Mouse (Mus musculus) stomach, postnatal 0 days (tissue): ENCODE data around the gene Cd247.

ENCODE experiments used
- CTCF ChIP-seq: IDR thresholded peaks from 2 replicates; pipeline ENCODE4 v1.5.1; 2016; ENCODE audit warnings: antibody characterized with exemption, low read depth, mild to moderate bottlenecking, moderate library complexity
- EP300 ChIP-seq: optimal IDR thresholded peaks from 2 replicates; pipeline ENCODE3; 2016; ENCODE audit warnings: antibody characterized with exemption

DNA sequence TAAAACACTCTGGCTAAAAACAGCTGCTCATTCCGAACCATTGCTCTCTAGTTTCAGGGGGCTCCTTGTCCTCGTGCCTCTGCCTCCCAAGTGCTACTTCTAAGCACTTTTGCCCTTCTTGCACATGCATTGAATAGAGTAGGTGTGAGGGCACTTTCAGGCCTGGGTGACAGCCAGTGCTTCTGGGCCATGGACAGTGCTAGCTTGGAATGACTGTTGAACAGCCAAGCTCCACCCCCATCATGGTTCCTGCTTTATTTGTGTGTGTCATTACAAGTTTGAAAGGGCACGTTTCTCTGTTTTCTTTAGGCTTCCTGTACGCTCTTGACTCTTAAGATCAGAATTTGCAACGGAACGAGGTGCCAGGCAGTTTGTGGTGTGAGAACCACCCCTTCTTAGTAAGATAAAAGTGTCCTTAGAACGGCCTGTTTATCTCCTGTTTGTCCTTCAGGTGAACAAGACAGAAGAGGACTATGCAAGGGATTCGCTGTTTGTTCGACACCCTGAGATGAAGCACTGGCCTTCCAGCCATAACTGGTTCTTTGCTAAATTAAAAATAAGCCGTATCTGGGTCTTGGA lies 18.2 kb upstream of the Cd247 start:
- TF ChIP-seq CTCF = no peak
- TF ChIP-seq EP300 = no peak
